Mouse (Mus musculus): ENCODE data around the gene Rad51. TPM values are rescaled to one million over a fixed set of nuclear protein-coding genes. Genes with fewer than 3 reads are reported as not detected.

The Rad51 gene
- 0.83 TPM in 1 of 2 replicates, not detected in the other for polyA plus RNA-seq (2012; ENCODE audit: insufficient read depth, insufficient read length, missing spikeins)

DNA sequence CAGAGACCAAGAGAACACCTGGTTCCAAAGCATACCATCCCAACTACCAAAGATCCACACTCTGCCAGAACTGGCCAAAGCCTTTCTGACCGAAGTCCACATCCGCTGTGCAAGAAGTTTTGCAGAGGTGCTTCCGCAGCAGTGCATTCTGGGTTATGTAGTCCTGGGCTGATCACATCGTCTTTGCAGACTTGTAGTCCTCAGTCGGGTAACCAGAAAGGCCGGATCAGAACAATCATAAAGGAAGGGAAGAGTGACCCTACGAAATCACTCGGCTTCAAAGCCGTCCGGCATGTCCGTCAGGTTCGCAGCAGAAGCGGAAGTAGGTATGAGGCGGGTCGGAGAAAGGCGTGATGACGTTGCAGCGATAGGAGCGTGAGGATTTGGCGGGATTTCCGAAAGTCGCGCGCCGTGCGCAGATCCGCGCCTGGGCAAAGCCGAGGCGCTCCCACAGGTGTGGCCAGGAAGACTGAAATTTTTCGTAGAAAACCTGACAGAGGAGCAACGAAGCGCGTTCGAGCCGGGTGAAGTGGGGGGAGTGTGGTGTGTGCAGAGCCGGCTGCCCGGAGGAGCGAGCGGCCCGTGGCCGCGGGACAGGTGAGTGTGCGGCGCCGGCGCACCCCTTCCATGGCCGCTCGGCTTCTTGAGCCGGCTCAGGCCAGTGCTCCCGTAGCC, at the start of gene Rad51:
Gene Rad51 (plus strand): TSS at position 356 of the 675 bp plus-strand sequence.
- peak within 1 kb of the TSS; percentile 99 for H3K27ac ChIP-seq (replicated peaks; ENCODE audit: low read depth, low read length)

DNA sequence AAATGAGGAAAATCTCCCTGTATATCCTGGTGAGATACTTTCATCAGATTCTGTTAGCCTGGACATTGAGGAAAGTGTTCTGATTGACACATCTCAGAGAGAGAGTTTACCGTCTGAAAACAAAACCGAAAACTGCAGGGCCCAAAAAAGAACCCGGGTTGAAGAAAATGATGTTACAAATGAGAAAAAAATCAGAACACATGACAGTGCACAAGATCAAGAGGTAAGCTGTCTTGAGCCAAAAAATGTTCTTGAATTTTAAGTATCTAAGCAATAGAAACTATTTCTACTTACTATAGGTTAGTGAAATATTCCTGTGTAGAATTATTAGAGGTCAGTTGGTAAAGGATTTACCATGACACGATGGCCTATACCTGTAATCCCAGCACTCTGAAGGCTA, 40.2 kb upstream of the Rad51 start:
- Histone ChIP-seq H3K27ac (replicated peaks; ENCODE audit: low read depth, low read length) (no peak overlapping the region), H3K4me1 (ENCODE audit: control insufficient read depth, insufficient read depth, insufficient read length, low read length) (no peaks in the 10 kb centered on the region)

More for the DNA sequence above, at the start of gene Rad51:
- Histone ChIP-seq H3K4me3 (ENCODE audit: insufficient read depth, low read depth, low read length) (peak within 1 kb of the TSS; percentile 98), H3K4me1 (ENCODE audit: control insufficient read depth, insufficient read depth, insufficient read length, low read length) (no peaks in the 10 kb centered on the region)

GRCm38 (mm10) chr2:119086156-119086555, 26.4 kb upstream of the Rad51 start:
- no peak overlapping the region for H3K27ac ChIP-seq (replicated peaks; ENCODE audit: low read depth, low read length)
- no peaks in the 10 kb centered on the region for H3K4me1 ChIP-seq (ENCODE audit: control insufficient read depth, insufficient read depth, insufficient read length, low read length)
- no peak overlapping the region for H3K4me3 ChIP-seq (ENCODE audit: insufficient read depth, low read depth, low read length)

More for the DNA sequence above, 40.2 kb upstream of the Rad51 start:
- H3K4me3 ChIP-seq (ENCODE audit: insufficient read depth, low read depth, low read length), result no peak overlapping the region

DNA sequence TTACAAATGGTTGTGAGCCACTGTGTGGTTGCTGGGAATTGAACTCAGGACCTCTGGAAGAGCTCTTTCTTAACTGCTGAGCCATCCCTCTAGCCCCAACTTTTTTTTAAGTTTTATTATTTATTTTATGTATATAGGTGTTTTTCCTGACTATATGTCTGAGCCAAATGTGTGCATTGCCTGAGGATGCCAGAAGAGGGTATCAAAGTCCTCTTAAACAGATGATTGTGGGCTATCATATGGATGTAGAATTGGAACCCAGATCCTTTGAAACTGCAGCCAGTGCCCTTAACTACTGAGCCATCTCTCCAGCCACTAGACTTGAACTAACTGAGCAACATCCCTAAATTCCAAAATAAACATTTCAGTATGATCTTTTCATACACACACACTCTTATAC, 11.0 kb upstream of the Rad51 start:
- Histone ChIP-seq H3K4me1 (ENCODE audit: control insufficient read depth, insufficient read depth, insufficient read length, low read length) (no peaks in the 10 kb centered on the region), H3K27ac (replicated peaks; ENCODE audit: low read depth, low read length) (no peak overlapping the region), H3K4me3 (ENCODE audit: insufficient read depth, low read depth, low read length) (no peak overlapping the region)

- no peak overlapping the region for H3K4me3 ChIP-seq (ENCODE audit: insufficient read depth, low read depth, low read length)
These were observed 6.0 kb upstream of the Rad51 start for GRCm38 (mm10) chr2:119106583-119106982.

DNA sequence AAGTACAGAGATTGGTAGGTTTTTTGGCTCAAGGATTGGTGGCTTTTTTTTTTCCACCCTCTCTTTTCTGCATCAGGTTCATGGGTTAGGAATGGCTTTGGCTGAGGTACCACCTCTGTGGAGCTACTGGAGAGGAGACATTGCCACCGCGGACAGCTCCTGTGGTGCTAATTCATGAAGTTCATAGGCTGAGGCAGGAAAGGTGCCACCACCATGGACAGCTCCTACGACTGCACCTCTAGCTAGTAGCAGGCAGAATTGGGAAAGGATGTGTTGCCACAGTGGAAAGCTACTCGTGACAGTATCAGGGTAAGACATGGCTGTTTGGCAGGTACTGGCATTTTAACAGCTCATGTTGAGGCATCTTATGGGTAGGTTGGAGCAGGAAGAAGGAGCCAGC, 4.0 kb upstream of the Rad51 start:
- Histone ChIP-seq H3K4me3 (ENCODE audit: insufficient read depth, low read depth, low read length) (no peak overlapping the region), H3K4me1 (ENCODE audit: control insufficient read depth, insufficient read depth, insufficient read length, low read length) (no peaks in the 10 kb centered on the region), H3K27ac (replicated peaks; ENCODE audit: low read depth, low read length) (no peak overlapping the region)

More at GRCm38 (mm10) chr2:119106583-119106982, 6.0 kb upstream of the Rad51 start:
- Histone ChIP-seq H3K4me1 (ENCODE audit: control insufficient read depth, insufficient read depth, insufficient read length, low read length) (no peaks in the 10 kb centered on the region), H3K27ac (replicated peaks; ENCODE audit: low read depth, low read length) (no peak overlapping the region)

GRCm38 (mm10) chr2:119111060-119111459, 1.5 kb upstream of the Rad51 start:
- H3K4me1 ChIP-seq (ENCODE audit: control insufficient read depth, insufficient read depth, insufficient read length, low read length), result no peaks in the 10 kb centered on the region
- H3K27ac ChIP-seq (replicated peaks; ENCODE audit: low read depth, low read length), result no peak overlapping the region
- H3K4me3 ChIP-seq (ENCODE audit: insufficient read depth, low read depth, low read length), result no peak overlapping the region

- peak overlapping the region; percentile 98 for H3K4me3 ChIP-seq (ENCODE audit: insufficient read depth, low read depth, low read length)
- H3K27ac ChIP-seq (replicated peaks; ENCODE audit: low read depth, low read length), result no peak overlapping the region
These were observed 730 bp downstream of the Rad51 start for GRCm38 (mm10) chr2:119113121-119113925.

DNA sequence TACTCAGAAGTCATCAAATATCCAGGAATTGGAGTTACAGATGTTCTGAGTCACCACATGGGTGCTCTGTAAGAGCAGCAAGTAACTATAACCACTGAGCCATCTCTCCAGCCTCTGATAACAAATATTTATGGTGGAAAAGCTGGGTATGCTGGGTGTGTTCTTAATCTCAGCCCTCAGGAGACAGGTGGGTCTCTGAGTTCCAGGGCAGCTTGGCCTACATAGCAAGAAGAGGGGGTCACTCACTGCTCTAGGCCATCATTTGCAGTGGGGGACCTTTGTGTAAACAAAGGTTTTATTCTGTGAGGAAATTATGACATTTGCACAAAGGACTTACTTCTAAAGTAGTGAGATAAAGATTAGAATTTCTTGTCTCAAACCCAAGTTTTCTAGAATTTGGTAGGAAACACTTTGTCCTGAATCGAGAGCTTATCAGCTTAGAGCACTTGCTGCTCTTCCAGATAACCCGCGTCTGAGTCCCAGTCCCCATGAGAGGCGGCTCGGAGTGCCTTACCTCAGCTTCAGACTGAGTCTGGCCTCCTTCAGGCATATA, 23.8 kb downstream of the Rad51 start:
- no peaks in the 10 kb centered on the region for H3K4me1 ChIP-seq (ENCODE audit: control insufficient read depth, insufficient read depth, insufficient read length, low read length)
- no peak overlapping the region for H3K4me3 ChIP-seq (ENCODE audit: insufficient read depth, low read depth, low read length)
- H3K27ac ChIP-seq (replicated peaks; ENCODE audit: low read depth, low read length), result no peak overlapping the region

More at GRCm38 (mm10) chr2:119113121-119113925, 730 bp downstream of the Rad51 start:
- no peaks in the 10 kb centered on the region for H3K4me1 ChIP-seq (ENCODE audit: control insufficient read depth, insufficient read depth, insufficient read length, low read length)

DNA sequence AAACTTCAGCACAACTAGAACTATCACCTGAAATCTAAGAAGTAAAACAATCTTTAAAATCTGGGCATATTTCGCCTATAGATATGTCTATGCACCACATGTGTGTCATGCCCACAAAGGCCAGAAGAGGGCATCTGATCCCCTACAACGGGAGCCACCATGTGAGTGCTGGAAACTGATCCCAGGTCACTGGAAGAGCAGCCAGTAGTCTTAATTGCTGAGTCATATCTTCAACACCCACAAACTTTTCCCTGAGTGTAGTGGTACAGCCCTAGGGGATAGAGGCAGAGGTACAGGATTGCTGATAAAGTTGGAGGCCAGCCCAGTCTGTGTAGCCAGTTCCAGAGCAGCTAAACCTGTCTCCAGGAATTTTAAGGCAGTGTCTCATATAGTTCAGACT, 32.6 kb downstream of the Rad51 start:
- no peak overlapping the region for H3K4me3 ChIP-seq (ENCODE audit: insufficient read depth, low read depth, low read length)
- H3K27ac ChIP-seq (replicated peaks; ENCODE audit: low read depth, low read length), result no peak overlapping the region
- no peaks in the 10 kb centered on the region for H3K4me1 ChIP-seq (ENCODE audit: control insufficient read depth, insufficient read depth, insufficient read length, low read length)

GRCm38 (mm10) chr2:119146435-119146834, 33.8 kb downstream of the Rad51 start:
- Histone ChIP-seq H3K27ac (replicated peaks; ENCODE audit: low read depth, low read length) (0 out of 2 replicates have a peak overlapping the region, but pooled peaks have one; percentile 3), H3K4me3 (ENCODE audit: insufficient read depth, low read depth, low read length) (no peak overlapping the region), H3K4me1 (ENCODE audit: control insufficient read depth, insufficient read depth, insufficient read length, low read length) (no peaks in the 10 kb centered on the region)

DNA sequence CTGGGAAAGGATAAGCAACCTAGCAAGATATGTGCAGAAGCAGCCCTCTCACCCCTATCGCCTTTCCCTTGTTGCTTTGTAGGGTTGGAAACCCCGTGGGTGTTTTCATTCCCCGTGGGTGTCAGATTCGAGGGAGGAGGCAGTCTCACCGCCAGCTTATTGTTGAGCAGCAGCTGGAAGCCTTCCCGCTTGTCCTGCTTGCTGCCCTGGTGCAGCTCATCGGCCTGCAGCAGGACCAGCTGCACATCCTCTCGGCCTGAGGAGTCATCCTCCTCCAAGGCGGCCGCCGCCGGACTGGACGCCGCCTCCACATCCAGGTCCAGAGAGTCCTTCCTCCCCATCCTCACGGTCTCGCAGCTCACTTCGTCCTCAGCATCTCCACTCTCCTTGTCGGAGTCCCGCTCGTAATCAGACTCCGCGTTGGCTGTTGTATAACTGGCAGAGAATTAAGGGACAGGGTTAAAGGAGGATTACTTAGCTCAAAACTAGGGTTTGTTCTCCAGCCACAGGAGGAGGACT, 34.6 kb downstream of the Rad51 start:
- Histone ChIP-seq H3K27ac (replicated peaks; ENCODE audit: low read depth, low read length) (no peak overlapping the region), H3K4me1 (ENCODE audit: control insufficient read depth, insufficient read depth, insufficient read length, low read length) (peaks cover 3% of the 10 kb centered on the region; the same call in 1 of the 2 replicates), H3K4me3 (ENCODE audit: insufficient read depth, low read depth, low read length) (no peak overlapping the region)

- Histone ChIP-seq H3K4me3 (ENCODE audit: insufficient read depth, low read depth, low read length) (no peak overlapping the region), H3K27ac (replicated peaks; ENCODE audit: low read depth, low read length) (no peak overlapping the region), H3K4me1 (ENCODE audit: control insufficient read depth, insufficient read depth, insufficient read length, low read length) (peaks cover 7% of the 10 kb centered on the region; the same call in 1 of the 2 replicates)
These were observed 35.2 kb downstream of the Rad51 start for GRCm38 (mm10) chr2:119147775-119148174.

- Histone ChIP-seq H3K4me1 (ENCODE audit: control insufficient read depth, insufficient read depth, insufficient read length, low read length) (peaks cover 12% of the 10 kb centered on the region), H3K4me3 (ENCODE audit: insufficient read depth, low read depth, low read length) (no peak overlapping the region), H3K27ac (replicated peaks; ENCODE audit: low read depth, low read length) (peak overlapping the region; percentile 95)
These were observed 39.7 kb downstream of the Rad51 start for GRCm38 (mm10) chr2:119152255-119152654.

DNA sequence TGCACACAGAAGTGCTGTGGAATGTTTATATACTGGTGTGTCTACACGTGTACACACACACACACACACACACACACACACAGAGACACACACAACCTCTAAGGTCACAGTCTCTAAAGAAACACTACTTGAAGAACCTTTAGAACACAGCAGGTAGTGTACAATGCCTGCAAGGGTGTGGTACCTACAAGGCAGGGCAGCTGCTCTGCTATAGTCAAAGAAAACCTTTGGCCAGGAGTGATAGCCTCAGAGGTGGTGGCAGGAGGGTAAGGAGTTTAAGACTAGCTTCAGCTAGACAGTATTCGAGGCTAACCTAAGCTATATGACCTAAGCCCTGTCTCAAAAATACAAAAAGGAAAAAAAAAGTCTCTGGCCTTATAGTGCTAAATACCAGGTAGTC, 42.1 kb downstream of the Rad51 start:
- peak overlapping the region; percentile 61 for H3K27ac ChIP-seq (replicated peaks; ENCODE audit: low read depth, low read length)
- peaks cover 12% of the 10 kb centered on the region for H3K4me1 ChIP-seq (ENCODE audit: control insufficient read depth, insufficient read depth, insufficient read length, low read length)
- H3K4me3 ChIP-seq (ENCODE audit: insufficient read depth, low read depth, low read length), result no peak overlapping the region

Measured in brown adipose tissue, adult 24 weeks (tissue).